Mouse (Mus musculus) activated CD4-positive, CD25-positive, alpha-beta regulatory T cell (primary cell): ENCODE measurements around the gene A26c2. TPM values are rescaled to one million over a fixed set of nuclear protein-coding genes. Genes with fewer than 3 reads are reported as not detected.

Experiments used
- polyA plus RNA-seq, 2 experiments: library from polyadenylated mRNA; unstranded; fragments of 100-300 nt; shearing (Covaris generic); gene quantifications; one replicate each; pipeline ENCODE4 v1.2.1; 2017

The A26c2 gene
- not detected for polyA plus RNA-seq

GRCm38 (mm10) chr7:62823573-62823972, at the start of gene A26c2:
A26c2 (minus strand) TSS chr7:62823673.

